Mouse (Mus musculus): ENCODE data around the gene Gm45208. TPM values are rescaled to one million over a fixed set of nuclear protein-coding genes. Genes with fewer than 3 reads are reported as not detected.
"Not testable (repeated sequence)": the region's sequence is repeated elsewhere in the genome, so short reads cannot be mapped to it uniquely, and the experiment has no call there.

The Gm45208 gene
- polyA plus RNA-seq, 1 experiment from 2014 or later: not detected

- no peak for ATAC-seq (ENCODE audit: insufficient number of reproducible peaks, insufficient read depth, low FRiP score, low TSS enrichment)
- H3K4me3 ChIP-seq: no peak overlapping the region
- no peaks in the 10 kb centered on the region for H3K27me3 ChIP-seq
- no peak overlapping the region for H3K27ac ChIP-seq
- no peak overlapping the region for H3K4me2 ChIP-seq (replicated peaks)
- no peaks in the 10 kb centered on the region for H3K36me3 ChIP-seq
- H3K9me3 ChIP-seq: no peaks in the 10 kb centered on the region
- no peaks in the 10 kb centered on the region for H3K4me1 ChIP-seq
- no peak overlapping the region for H3K9ac ChIP-seq
- 38% methylated on average over 4 of the region's 4 CpGs for WGBS
Observed at GRCm38 (mm10) chrX:7692862-7693261, 29.2 kb upstream of the Gm45208 start.

DNA sequence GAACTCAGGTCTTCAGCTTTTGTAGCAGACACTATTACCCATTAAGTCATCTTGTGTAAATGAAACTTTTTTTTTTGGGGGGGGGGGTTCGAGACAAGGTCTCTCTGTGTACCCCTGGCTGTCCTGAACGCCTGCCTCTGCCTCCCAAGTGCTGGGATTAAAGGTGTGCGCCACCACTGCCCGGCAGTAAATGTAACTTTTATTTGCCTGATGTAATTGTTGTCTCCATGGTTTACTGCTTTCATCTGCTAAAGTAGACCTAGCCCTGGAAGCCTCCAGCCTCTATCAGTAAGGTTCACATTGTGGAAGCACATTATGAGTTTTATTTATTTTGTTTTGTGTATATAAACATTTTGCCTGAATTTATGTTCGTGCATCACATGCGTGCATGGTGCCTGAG lies 25.5 kb upstream of the Gm45208 start:
- Histone ChIP-seq H3K4me2 (replicated peaks) (peak overlapping the region; percentile 30), H3K4me3 (0 out of 2 replicates have a peak overlapping the region, but pooled peaks have one; percentile 59)

DNA sequence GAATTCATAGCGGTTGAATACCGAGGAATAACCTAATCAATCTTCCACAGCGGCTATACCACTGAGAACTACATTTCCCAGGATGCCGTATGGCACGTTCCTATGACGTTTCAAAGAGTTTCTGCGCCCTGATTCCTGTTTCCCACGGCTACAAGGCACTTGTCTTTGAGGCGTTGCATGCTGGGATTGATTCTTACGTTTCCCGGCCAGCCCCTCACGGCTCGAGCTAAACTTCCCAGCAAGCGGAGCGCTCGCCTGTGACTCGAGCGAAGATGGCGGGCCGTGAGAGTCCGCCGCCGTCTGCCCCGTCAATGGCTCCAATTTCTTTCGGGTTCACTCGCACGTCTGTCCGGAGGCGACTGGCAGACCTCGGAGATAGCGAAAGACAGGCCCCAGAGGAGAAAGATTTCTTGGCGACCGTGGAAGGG lies 25.1 kb upstream of the Gm45208 start, which contains the start of gene Gpkow:
Gene Gpkow (plus strand): TSS at position 178 of the 428 bp plus-strand sequence.
- peak within 1 kb of the TSS; percentile 59 for H3K4me3 ChIP-seq
- WGBS: 16% methylated on average over 33 of the region's 33 CpGs
- H3K27ac ChIP-seq: no peak within 1 kb of the TSS
- no peaks in the 10 kb centered on the region for H3K4me1 ChIP-seq
- peak; percentile 92 for ATAC-seq (ENCODE audit: insufficient number of reproducible peaks, insufficient read depth, low FRiP score, low TSS enrichment)
- no peaks in the 10 kb centered on the region for H3K27me3 ChIP-seq
- H3K9me3 ChIP-seq: no peaks in the 10 kb centered on the region
- peak within 1 kb of the TSS; percentile 56 for H3K4me2 ChIP-seq (replicated peaks)
- peak within 1 kb of the TSS; percentile 56 for H3K9ac ChIP-seq
- peaks cover 5% of the 10 kb centered on the region; the same call in 1 of the 2 replicates for H3K36me3 ChIP-seq

More for the DNA sequence above, 25.5 kb upstream of the Gm45208 start:
- Histone ChIP-seq H3K27me3 (no peaks in the 10 kb centered on the region), H3K9me3 (no peaks in the 10 kb centered on the region), H3K27ac (no peak overlapping the region), H3K36me3 (peaks cover 5% of the 10 kb centered on the region; the same call in 1 of the 2 replicates), H3K4me1 (no peaks in the 10 kb centered on the region), H3K9ac (no peak overlapping the region)
- 44% methylated on average over 6 of the region's 6 CpGs for WGBS
- ATAC-seq (ENCODE audit: insufficient number of reproducible peaks, insufficient read depth, low FRiP score, low TSS enrichment): 0 out of 2 replicates have a peak, but pooled peaks have one; percentile 42

DNA sequence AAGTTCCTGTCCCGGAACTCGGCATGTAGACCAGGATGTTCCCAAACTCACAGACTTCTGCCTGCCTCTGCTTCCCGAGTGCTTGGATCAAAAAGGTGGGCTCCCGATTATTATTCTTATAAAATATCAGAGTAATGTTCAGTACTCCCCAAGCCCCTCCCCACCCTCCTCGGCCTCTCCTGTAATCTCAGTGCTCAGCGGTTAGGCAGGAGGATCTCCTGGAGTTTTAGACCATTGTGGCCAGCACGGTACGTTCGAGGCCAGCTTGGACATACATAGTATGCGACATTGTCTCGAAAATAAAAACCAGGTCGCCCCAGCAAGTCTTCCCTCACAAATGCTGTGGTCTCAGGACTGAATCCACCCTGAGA lies 8.3 kb upstream of the Gm45208 start:
- WGBS: 27% methylated on average over 6 of the region's 12 CpGs
- H3K9me3 ChIP-seq; H3K27me3 ChIP-seq; H3K27ac ChIP-seq; H3K4me1 ChIP-seq; H3K9ac ChIP-seq; ATAC-seq (ENCODE audit: insufficient number of reproducible peaks, insufficient read depth, low FRiP score, low TSS enrichment); H3K36me3 ChIP-seq: not testable (repeated sequence)
- Histone ChIP-seq H3K4me3 (peak overlapping the region; percentile 29), H3K4me2 (replicated peaks) (peak overlapping the region; percentile 36)

GRCm38 (mm10) chrX:7714135-7714899 lies 7.7 kb upstream of the Gm45208 start, which contains the start of gene Wdr45:
Gene Wdr45, plus strand, starts transcription at chrX:7714333.
- ATAC-seq (ENCODE audit: insufficient number of reproducible peaks, insufficient read depth, low FRiP score, low TSS enrichment): peak; percentile 94
- H3K36me3 ChIP-seq, H3K9ac ChIP-seq, H3K27me3 ChIP-seq, H3K27ac ChIP-seq, H3K9me3 ChIP-seq, H3K4me1 ChIP-seq: not testable (repeated sequence)
- peak within 1 kb of the TSS; percentile 29 for H3K4me3 ChIP-seq
- WGBS: 13% methylated on average over 38 of the region's 60 CpGs
- peak within 1 kb of the TSS; percentile 36 for H3K4me2 ChIP-seq (replicated peaks)

DNA sequence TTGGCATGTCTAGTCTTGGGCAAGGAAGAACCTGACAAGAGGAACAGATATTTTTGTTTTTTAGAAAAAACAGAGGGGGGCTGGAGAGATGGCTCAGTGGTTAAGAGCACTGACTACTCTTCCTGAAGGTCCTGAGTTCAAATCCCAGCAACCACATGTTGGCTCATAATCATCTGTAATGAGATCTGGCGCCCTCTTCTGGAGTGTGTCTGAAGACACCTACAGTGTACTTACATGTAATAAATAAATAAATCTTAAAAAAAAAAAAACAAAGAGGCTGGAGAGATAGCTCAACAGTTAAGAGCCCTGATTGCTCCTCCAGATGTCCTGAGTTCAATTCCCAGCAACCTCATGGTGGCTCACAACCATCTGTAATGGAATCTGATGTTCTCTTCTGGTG lies 6.0 kb upstream of the Gm45208 start:
- H3K27me3 ChIP-seq; ATAC-seq (ENCODE audit: insufficient number of reproducible peaks, insufficient read depth, low FRiP score, low TSS enrichment); H3K4me2 ChIP-seq (replicated peaks); H3K36me3 ChIP-seq; H3K4me3 ChIP-seq; H3K9me3 ChIP-seq; H3K27ac ChIP-seq; H3K4me1 ChIP-seq; H3K9ac ChIP-seq: not testable (repeated sequence)
- WGBS: 33% methylated on average over 1 of the region's 1 CpGs

DNA sequence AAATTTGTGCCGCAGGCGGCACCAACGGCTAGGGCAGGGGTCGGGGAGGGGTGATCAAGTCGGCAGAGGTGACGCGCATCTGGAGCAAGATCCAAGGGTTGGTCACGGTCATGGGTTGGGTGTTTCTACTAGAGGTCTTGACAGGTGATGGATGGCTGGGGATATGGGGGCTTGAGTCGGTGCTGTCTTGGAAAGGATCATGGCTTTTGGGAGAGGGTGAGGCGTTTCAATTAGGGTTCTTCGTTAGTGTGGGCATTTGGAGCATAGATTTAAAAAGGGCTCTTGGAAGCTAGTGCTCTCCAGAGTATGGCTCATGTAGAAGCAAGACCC lies 202 bp downstream of the Gm45208 start:
- H3K4me1 ChIP-seq: no peaks in the 10 kb centered on the region
- no peaks in the 10 kb centered on the region for H3K9me3 ChIP-seq
- H3K27me3 ChIP-seq: no peaks in the 10 kb centered on the region
- no peak overlapping the region for H3K27ac ChIP-seq
- H3K36me3 ChIP-seq: peaks cover 8% of the 10 kb centered on the region
- peak overlapping the region; percentile 59 for H3K4me3 ChIP-seq
- peak overlapping the region; percentile 56 for H3K9ac ChIP-seq
- H3K4me2 ChIP-seq (replicated peaks): peak overlapping the region; percentile 56
- WGBS: 8% methylated on average over 11 of the region's 11 CpGs
- ATAC-seq (ENCODE audit: insufficient number of reproducible peaks, insufficient read depth, low FRiP score, low TSS enrichment): 0 out of 2 replicates have a peak, but pooled peaks have one; percentile 22

- Histone ChIP-seq H3K27ac (no peak overlapping the region), H3K4me2 (replicated peaks) (peak overlapping the region; percentile 56), H3K9me3 (no peaks in the 10 kb centered on the region), H3K4me1 (no peaks in the 10 kb centered on the region), H3K4me3 (peak overlapping the region; percentile 59), H3K27me3 (no peaks in the 10 kb centered on the region), H3K9ac (peak overlapping the region; percentile 56; the same call in 1 of the 2 replicates), H3K36me3 (peaks cover 8% of the 10 kb centered on the region)
- no peak for ATAC-seq (ENCODE audit: insufficient number of reproducible peaks, insufficient read depth, low FRiP score, low TSS enrichment)
- WGBS: 18% methylated on average over 4 of the region's 4 CpGs
Observed at GRCm38 (mm10) chrX:7722691-7723090, 646 bp downstream of the Gm45208 start.

DNA sequence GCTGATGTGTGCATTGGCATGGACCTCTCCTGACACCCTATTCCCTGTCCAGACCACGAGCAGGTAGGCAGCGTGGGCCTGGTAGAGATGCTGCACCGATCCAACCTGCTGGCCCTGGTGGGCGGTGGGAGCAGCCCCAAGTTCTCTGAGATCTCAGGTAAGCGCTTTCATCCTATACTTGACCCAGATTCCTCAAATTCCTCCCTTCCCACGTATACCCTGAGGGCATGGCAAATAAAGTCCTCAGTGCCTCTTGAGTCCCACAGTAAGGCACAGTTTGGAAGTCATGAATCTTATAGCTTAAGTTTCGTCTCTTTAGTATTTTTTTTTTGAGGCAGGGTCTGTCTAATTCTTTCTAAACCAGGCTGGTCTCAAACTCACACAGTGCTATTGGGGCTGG lies 2.1 kb downstream of the Gm45208 start:
- Histone ChIP-seq H3K9me3 (no peaks in the 10 kb centered on the region), H3K4me3 (no peak overlapping the region), H3K36me3 (peaks cover 8% of the 10 kb centered on the region), H3K9ac (no peak overlapping the region), H3K27me3 (no peaks in the 10 kb centered on the region), H3K27ac (no peak overlapping the region), H3K4me1 (no peaks in the 10 kb centered on the region), H3K4me2 (replicated peaks) (no peak overlapping the region)
- WGBS: 81% methylated on average over 7 of the region's 7 CpGs
- ATAC-seq (ENCODE audit: insufficient number of reproducible peaks, insufficient read depth, low FRiP score, low TSS enrichment): no peak

DNA sequence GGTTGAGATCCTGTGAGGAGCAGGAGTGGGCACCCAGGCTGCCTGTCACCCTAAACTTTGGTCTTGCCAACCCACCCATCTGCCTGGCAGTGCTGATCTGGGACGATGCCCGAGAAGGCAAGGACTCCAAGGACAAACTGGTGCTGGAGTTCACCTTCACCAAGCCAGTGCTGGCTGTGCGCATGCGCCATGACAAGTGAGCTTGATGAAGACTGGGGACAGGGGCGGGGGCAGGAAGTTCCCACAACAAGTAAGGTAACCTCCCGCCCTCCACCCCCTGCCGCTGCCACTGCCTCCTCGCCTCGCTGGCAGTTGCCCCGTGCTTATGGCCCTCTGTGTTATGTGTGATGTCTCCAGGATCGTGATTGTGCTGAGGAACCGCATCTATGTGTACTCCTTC lies 3.8 kb downstream of the Gm45208 start:
- Histone ChIP-seq H3K27me3 (no peaks in the 10 kb centered on the region), H3K27ac (no peak overlapping the region), H3K4me1 (no peaks in the 10 kb centered on the region), H3K9me3 (no peaks in the 10 kb centered on the region), H3K9ac (no peak overlapping the region), H3K4me2 (replicated peaks) (no peak overlapping the region), H3K36me3 (peaks cover 8% of the 10 kb centered on the region), H3K4me3 (no peak overlapping the region)
- 85% methylated on average over 12 of the region's 12 CpGs for WGBS
- ATAC-seq (ENCODE audit: insufficient number of reproducible peaks, insufficient read depth, low FRiP score, low TSS enrichment): no peak

- Histone ChIP-seq H3K9me3 (no peaks in the 10 kb centered on the region), H3K27ac (no peak overlapping the region), H3K27me3 (no peaks in the 10 kb centered on the region), H3K9ac (no peak overlapping the region), H3K4me3 (no peak overlapping the region), H3K4me1 (no peaks in the 10 kb centered on the region), H3K4me2 (replicated peaks) (no peak overlapping the region), H3K36me3 (peaks cover 8% of the 10 kb centered on the region)
- WGBS: 92% methylated on average over 13 of the region's 13 CpGs
- no peak for ATAC-seq (ENCODE audit: insufficient number of reproducible peaks, insufficient read depth, low FRiP score, low TSS enrichment)
Observed at GRCm38 (mm10) chrX:7727176-7727575, 5.1 kb downstream of the Gm45208 start.

DNA sequence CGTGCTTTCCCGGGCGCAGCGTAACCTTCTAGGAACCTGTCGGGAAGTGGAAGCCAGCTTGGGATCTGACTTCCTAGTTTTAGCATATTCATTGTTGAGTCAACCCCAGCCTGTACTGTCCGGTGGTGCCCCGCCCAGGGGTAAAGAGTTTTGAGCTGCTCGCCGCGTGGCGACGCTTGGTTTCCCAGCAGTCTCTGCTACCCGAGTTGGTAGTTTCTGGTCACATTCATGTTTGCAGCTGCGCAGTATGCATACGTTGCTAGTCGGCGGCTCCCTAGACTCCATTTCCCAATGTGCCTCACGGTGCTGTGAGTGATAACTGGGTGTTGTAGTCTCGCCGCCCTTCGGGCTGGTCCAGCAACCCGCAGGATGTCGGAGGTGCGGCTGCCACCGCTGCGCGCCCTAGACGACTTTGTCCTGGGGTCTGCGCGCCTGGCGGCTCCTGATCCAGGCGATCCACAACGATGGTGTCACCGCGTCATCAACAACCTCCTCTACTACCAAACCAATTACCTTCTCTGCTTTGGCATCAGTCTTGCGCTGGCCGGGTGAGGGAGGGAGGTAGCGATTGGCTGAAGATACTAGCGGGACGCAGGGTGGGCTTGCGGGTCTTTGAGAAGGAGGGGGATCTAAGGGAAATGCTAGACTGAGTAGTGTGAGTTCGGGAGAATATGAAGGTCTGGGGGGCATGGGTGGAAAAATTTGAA lies 6.3 kb downstream of the Gm45208 start, which contains the start of gene Praf2:
Gene Praf2 (plus strand): TSS at position 225 of the 707 bp plus-strand sequence.
- peak within 1 kb of the TSS; percentile 40 for H3K9ac ChIP-seq
- no peaks in the 10 kb centered on the region for H3K27me3 ChIP-seq
- 0 out of 2 replicates have a peak within 1 kb of the TSS, but pooled peaks have one; percentile 36 for H3K27ac ChIP-seq
- peak within 1 kb of the TSS; percentile 43 for H3K4me3 ChIP-seq
- peak; percentile 89 for ATAC-seq (ENCODE audit: insufficient number of reproducible peaks, insufficient read depth, low FRiP score, low TSS enrichment)
- no peaks in the 10 kb centered on the region for H3K4me1 ChIP-seq
- peak within 1 kb of the TSS; percentile 54 for H3K4me2 ChIP-seq (replicated peaks)
- H3K36me3 ChIP-seq: peaks cover 8% of the 10 kb centered on the region
- H3K9me3 ChIP-seq: no peaks in the 10 kb centered on the region
- 21% methylated on average over 42 of the region's 42 CpGs for WGBS

All from embryonic facial prominence, embryonic 12.5 days (tissue).